Mouse (Mus musculus) CH12.LX (cell line): Measurements from ENCODE around the gene 9430015G10Rik.

ENCODE experiments used
- CTCF ChIP-seq, 2 experiments: IDR thresholded peaks in 1 of 2; conservative IDR thresholded peaks in 1 of 2; 2 replicates each; pipeline ENCODE4 v1.5.1; 2011 to 2012; ENCODE audit warnings: low read depth in 2 of 2, low read length in 2 of 2, improper control_type of control experiment in 1 of 2, inconsistent platforms in 1 of 2, mild to moderate bottlenecking in 1 of 2, moderate library complexity in 1 of 2
- EP300 ChIP-seq: IDR thresholded peaks from 2 replicates; pipeline ENCODE4 v1.6.1; 2011; ENCODE audit warnings: low read length, improper control_type of control experiment
- MAX ChIP-seq: IDR thresholded peaks from 2 replicates; pipeline ENCODE4 v1.6.1; 2011; ENCODE audit warnings: low read length, improper control_type of control experiment
- POLR2A ChIP-seq: IDR thresholded peaks from 2 replicates; pipeline ENCODE4 v1.6.1; 2011; ENCODE audit warnings: low read depth, mild to moderate bottlenecking, improper control_type of control experiment, low read length
- RAD21 ChIP-seq: IDR thresholded peaks from 2 replicates; pipeline ENCODE4 v1.6.1; 2011; ENCODE audit warnings: low read depth, mild to moderate bottlenecking, low read length, improper control_type of control experiment, moderate library complexity
- SIN3A ChIP-seq: IDR thresholded peaks from 2 replicates; pipeline ENCODE4 v1.6.1; 2012; ENCODE audit warnings: low read length, improper control_type of control experiment, inconsistent platforms
- TBP ChIP-seq: conservative IDR thresholded peaks from 2 replicates; pipeline ENCODE4 v1.6.1; 2011; ENCODE audit warnings: low read depth, low read length, improper control_type of control experiment
- ZKSCAN1 ChIP-seq: IDR thresholded peaks from 2 replicates; pipeline ENCODE4 v1.6.1; 2012; ENCODE audit warnings: low read depth, inconsistent platforms, low read length, improper control_type of control experiment, borderline replicate concordance

- TF ChIP-seq MAX (peak; percentile 78), POLR2A (peak; percentile 57), SIN3A (no peak), RAD21 (no peak), ZKSCAN1 (no peak), TBP (peak; percentile 66; the same call in 1 of the 2 replicates), EP300 (no peak), CTCF (conservative IDR thresholded peaks at IDR 0.05 in 1 of 2, IDR thresholded peaks at IDR 0.05 in 1 of 2; ENCODE audit: low read depth in 2 of 2, low read length in 2 of 2) (no peak)
Measured at GRCm38 (mm10) chr4:156097770-156098366, 11.9 kb upstream of the 9430015G10Rik start.
